Mouse (Mus musculus): Measurements from ENCODE around the gene Kcnk18.

DNA sequence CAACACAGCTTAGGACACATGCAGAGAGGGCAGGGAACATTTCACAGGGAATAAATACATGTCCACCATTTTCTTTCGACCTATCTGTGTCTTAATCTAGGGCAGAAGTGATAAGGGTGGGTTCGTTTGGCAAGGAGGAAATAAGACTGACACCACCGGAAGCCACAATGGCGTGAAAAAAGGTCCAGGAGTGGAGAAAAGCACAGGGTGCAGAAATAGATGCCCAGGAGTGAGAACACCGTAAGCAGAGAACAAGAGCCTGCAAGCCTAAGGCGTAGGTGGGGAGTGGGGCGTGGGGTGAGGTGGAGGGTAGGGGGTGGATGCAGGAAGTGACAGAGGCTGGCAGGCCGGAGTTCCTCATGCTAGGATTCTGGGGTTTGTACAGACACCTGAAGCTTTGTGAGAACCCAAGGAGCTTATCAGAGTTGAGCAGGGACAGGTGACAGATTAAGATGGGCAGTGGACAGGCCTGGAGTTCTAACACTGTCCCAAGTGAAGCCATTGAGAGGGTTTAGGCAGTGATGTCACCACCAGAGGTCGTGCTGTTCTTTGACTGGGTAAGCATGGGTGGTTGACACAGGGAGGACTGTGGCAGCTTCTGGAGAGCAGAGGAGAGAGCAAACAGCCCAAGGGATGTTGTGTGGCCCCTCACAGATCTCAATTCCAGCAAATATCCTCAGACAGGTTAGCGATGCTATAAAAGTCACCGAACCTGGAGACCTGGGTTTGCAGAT is 29.7 kb downstream of the Kcnk18 start:
- TF ChIP-seq CTCF (IDR thresholded peaks at IDR 0.05; ENCODE audit: low read depth), result no peak; the same call in 1 of the 2 replicates
- TF ChIP-seq EP300 (IDR thresholded peaks at IDR 0.05; ENCODE audit: low read depth), result no peak
